Mouse (Mus musculus): Measurements from ENCODE around the gene Dctd.

DNA sequence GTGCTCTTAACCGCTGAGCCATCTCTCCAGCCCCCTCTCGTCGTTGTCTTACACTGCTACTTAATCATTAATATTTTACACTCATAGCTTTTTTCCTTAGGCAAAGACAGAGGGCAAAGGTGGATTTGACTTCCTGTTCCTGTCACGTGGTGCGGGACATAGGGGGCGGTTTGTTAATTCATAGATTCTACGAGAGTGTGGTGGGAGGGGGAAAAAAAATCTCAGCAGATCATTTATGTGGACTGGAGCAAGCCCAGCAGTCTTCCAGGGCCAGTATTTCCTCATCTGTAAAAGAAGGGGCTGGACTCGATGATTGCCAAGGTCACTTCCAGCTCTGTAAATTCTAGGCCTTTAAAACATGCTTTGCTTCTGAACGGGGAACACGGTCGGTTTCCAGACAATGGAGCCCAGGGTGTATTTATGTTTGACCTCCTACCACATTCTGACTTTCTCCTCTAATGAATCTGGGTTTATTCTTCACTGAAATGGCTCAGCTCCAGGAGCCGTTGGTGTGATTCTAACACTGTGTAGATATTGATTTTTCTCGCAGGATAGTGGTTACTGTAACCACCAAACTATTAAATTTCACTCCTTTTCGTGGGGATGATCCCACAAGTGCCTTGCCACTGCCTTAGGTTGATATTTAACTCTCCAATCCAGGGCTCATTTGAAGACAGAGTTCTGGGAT lies 1.4 kb downstream of the Dctd start:
- TF ChIP-seq CTCF (IDR thresholded peaks at IDR 0.05; ENCODE audit: low read depth, low read length) (no peak), POLR2AphosphoS5 (IDR thresholded peaks at IDR 0.05; ENCODE audit: insufficient replicate concordance, low read depth, low read length) (no peak)
